Mouse (Mus musculus): ENCODE results near the gene Gm3636.
"Not testable (repeated sequence)": the region's sequence is repeated elsewhere in the genome, so short reads cannot be mapped to it uniquely, and the experiment has no call there.

The Gm3636 gene

DNA sequence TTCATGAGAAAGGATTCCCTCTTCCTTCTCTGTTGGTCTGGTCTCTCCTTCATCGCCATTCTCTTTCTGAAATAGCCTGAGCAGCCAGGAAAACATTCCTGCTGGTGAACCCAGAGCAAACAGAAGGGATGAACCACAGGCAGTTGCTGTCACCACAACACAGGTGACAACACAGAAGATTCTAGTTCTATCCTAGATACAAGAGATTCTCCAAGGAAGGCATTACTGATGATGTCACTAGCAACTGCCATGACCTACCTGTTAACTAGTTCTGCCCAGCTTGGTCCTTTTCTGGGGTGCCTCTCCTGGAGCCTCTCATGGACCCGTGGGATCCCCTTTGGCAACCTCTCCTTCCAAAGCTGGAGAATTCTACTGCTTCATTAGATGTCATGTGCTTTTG lies at the start of gene Gm3636:
Gene Gm3636 (minus strand): TSS at position 101 of the 400 bp plus-strand sequence.
- DNase-seq (ENCODE audit: low read depth in 2 of 2, low spot score in 2 of 2), result not testable (repeated sequence)

DNA sequence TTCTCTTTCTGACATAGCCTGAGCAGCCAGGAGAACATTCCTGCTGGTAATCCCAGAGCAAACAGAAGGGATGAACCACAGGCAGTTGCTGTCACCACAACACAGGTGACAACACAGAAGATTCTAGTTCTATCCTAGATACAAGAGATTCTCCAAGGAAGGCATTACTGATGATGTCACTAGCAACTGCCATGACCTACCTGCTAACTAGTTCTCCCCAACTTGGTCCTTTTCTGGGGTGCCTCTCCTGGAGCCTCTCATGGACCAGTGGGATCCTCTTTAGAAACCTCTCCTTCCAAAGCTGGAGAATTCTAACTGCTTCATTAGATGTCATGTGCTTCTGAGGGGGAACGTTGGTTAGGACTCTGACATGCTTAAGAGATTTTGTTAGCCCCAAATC lies 32.2 kb upstream of the Gm3636 start, which contains the start of gene Gm8362:
Gene Gm8362 (minus strand): TSS at position 101 of the 400 bp plus-strand sequence.
- not testable (repeated sequence) for DNase-seq (ENCODE audit: low read depth in 2 of 2, low spot score in 2 of 2)

DNA sequence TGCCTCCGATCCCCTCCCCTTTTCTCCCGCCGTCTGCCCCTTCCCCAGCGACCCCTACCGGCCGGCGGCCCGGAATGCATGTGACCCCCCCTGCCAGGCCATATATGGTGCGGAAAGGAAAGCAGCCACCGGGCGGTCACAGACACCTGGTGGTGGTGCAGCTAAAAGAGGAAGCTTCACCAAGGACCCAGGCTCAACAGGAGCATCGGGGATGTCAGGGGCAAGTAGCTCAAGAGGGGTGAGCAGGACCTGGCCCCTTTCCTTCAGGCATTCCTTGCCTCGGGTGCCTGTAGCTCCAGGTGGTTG lies 15.1 kb upstream of the Gm3636 start:
- not testable (repeated sequence) for DNase-seq (ENCODE audit: low read depth in 2 of 2, low spot score in 2 of 2)

DNA sequence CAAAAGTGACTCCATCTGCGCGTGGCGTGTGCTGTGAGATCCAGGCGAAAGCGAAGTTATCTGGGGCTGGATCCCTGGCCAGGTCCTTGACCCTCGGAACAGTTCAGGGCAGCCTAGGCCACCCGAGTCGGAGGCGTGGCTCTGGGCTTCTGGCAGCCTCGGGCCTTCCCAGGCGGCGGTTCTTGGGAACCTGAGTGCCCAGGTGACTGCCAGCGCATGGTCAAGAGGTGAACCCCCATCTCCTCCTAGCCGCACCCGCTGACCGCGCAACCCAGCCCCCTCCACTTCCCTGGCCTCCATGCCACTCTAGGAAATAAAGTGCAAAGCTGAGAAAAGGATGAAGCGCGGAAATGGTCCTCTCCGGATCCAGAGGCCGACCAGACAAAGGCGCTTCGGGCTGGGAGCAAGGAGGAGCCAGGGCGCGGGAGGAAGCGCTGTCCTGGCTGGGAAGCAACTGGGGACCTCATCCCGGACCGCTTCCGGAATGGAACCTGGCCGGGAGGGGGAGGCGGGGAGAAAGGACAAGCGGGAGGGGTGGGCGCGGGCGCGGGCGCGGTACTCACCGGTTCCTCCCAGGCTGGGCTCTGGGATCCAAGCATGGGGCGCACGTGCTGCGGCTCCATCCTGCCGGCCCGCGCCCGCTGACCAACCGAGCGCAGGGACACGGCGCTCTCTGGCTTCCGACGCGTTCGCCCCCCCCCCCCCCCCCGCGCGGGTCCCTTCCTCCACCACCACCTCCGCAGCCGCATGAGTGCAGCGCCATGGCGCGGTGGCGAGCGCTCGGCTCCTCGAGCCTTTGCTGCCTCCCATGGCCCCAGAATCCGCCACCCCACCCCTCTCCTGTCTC lies 14.5 kb upstream of the Gm3636 start:
- not testable (repeated sequence) for DNase-seq (ENCODE audit: low read depth in 2 of 2, low spot score in 2 of 2)

DNA sequence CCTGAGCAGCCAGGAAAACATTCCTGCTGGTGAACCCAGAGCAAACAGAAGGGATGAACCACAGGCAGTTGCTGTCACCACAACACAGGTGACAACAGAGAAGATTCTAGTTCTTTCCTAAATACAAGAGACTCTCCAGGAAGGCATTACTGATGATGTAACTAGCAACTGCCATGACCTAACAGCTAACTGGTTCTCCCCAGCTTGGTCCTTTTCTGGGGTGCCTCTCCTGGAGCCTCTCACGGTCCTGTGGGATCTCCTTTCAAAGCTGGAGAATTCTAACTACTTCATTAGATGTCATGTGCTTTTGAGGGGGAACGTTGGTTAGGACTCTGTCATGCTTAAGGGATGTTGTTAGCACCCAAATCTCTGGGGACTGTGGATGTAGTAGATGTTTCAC lies 22.0 kb downstream of the Gm3636 start, which contains the start of gene Gm8050:
Gene Gm8050 (minus strand): TSS at position 101 of the 400 bp plus-strand sequence.
- not testable (repeated sequence) for DNase-seq (ENCODE audit: low read depth in 2 of 2, low spot score in 2 of 2)
